Mouse (Mus musculus) kidney, postnatal 10 days (tissue): ENCODE measurements at regions not wholly inside any gene's neighbourhood (a gene's known extent, or its start where the extent isn't known, plus 50 kb on each side); places are given as distances from the start of the nearest gene placed in this dataset.
"Not testable (repeated sequence)": the region's sequence is repeated elsewhere in the genome, so short reads cannot be mapped to it uniquely, and the experiment has no call there.

Experiments
- DNase-seq: peaks from one replicate; pipeline ENCODE4 v3.0.0; 2021; ENCODE audit warnings: mixed read lengths

DNA sequence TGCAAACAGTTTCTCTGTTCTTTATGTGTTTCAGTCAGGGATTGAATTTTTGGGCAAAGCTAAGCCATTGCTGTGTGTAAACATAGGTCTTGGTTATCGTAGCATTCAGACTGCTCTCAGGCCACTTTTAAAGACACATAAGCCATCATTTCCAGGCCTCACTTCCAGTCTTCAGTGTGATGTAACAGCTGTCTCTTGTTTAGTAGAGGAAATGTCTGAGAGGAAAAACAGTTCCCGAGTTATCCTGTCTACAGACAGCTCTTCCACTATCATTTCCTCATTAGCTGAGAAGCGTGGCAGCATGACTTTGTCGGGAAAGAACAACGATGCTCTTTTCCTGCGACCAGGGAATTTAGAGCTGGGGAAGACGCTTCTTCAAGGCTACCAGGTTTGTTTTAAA, 196.9 kb downstream of the Fam198b start:
- no peak for DNase-seq

DNA sequence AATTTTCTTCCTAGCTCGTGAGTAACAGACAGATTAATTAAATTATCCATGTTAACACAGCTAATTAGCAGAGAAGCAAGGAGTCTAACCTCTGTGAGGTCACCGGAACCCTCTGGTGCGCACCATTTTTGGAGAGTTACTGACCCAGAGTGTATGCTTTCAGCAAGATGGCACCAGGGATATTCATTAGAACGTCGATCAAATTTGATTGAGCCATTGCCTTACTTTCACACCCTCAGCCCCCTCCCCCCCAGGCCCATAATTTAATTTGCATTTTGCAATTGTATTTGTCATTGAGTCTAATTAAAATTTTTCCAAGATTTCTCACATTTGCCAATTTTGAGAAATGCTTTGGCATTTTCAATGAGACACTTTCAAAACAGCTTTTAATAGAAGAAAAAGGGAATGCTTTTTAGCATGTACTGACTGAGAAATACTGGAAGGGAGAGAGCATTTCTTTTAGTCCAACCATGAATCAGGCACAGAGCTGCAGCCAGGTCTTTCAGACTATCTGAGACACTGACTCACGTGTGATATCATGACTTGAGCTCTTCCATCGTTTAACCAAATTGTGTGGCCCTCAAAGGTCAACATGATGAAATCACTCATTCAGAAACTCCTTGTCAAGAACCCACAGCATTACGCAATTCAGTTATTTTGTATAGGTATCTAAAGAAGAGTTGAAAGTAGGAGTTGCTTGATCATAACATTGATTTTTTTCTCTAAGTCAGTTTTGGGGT, 198.6 kb downstream of the Fam198b start:
- no peak for DNase-seq

DNA sequence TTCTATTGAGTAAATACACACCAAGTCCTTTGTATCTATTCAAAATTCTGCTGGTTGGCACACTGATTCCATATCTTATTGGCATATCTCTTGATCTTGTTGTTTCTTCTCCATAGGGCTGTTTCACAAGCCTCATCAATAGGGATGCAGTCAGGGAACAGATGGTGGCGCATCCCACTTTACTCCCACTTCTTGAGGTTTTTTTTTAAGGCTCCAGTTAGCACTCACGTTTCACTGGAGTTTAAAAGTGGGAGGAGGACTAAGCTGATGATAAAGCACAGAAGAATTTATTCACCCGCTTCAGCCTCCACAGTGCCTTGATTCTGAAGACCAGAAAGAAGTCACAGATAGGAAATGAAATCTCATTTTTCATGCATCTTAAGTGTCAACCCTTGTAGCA, 199.8 kb downstream of the Fam198b start:
- no peak for DNase-seq

DNA sequence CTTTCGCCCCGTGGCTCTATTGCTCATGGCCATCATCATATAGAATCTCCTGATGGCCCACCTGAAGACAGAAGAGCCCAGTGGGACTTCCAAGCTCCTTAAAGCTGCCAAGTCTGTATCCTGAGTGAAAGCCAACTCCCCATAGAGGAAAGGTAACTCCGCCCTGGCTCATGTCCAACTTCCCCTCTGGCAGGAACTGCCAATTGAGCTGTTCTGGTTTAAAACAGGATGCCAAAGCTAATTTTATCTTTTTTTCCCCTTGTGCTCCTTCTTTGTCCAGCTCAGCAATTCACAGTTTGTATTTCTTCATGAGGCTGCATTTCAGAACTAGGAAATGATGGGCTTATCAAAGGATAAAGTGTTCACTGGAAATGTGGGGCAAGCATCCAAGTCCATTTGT, 215.3 kb downstream of the Fam198b start:
- peak; percentile 78 for DNase-seq

DNA sequence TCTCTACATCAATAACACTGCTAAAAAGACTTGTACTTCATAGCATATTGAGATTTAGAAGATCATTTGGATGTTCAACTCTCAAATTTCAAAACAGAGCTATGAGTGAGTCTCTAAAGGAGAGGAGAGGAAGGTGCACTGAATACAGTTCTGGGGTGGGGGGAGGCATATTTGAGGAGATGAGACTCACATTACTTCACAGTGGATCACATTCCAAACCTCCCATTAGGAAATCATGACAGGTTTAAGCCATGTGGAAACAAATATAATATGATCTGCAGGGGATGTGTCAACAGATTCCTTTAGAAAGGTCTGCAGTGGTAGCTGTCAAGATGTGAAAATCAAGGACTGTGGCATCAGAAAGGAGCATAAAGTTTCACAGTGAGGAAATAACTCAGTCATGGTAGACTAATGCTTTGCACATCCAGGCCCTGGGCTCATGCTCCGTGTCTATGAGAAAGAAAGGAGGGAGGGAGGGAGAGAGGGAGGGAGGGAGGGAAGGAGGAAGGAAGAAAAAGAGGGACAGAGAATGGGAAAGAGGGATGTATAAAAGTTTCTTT, 235.9 kb downstream of the Fam198b start:
- DNase-seq = no peak

DNA sequence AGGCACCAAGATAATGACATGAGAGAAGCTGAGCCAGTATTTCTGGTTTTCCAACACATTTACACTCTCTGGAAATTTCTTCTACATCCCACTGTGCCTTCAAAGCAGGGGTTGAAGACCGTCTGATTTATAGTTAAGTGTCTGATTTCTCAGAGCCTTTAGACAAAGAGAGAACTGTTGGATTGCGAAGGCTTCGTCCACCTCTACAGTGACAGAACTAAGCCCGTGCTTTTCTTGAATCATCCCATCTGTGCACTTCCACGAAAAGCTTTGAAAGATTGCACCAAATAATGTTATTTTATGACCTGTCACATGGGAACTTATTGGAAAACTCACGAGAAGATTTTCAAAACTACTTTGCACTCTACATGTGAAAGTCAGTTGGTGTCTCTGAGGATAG, 239.3 kb downstream of the Fam198b start:
- DNase-seq = no peak

DNA sequence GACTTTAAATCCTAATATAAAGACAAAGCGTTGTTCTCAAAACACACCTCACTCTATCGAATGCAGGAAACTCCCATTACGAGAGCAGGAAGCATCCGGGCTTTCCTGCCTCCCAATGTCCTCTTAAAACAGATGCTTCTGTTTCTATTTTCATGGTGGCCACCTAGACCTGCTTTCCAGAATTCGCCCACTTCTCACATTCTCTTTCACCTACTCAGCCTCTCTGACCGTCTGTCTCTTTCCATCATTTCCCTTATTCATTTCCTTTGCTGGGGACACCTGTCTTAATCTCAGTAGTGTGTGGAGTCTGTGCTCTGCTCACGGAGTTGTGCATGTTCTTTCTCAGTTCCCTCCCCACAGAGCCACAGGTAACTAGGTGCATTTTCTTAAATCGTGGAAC, 240.3 kb downstream of the Fam198b start:
- no peak for DNase-seq

DNA sequence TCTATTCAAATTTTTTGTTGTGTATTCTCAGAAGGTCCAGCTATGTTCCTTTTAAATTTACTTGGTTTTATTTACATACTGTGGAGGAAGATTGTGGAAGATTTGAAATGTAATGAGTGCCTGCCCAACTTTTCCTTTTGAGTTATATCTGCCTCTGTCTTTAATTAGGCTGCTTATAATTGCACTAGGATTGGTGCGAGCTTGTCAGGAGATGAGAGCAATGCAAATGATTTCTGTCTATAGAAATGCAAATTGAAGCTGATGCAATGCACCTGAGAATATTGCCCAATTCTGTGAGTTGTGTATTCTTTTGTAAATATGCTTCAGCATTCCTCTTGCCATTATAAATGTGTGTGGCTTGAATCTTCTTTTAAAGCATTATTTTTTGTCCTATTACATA, 257.4 kb downstream of the Fam198b start:
- no peak for DNase-seq

DNA sequence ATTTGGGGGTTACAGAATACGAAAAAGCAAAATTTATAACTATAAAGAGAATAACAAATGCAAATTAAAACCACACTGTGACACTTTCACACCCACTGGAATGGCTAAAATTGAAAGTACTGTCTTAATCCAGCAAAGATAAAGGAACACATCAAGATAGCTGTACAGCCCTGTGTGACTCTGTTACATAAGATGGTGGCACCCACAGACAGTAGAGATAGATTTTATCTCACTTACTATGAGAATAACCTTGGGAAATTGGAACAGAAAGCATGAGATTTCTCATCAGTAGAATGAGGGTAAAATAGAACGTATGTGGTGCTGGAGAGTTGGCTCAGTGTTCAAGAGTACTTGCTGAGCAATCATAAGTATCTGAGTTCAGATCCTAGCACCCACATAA, 276.1 kb downstream of the Fam198b start:
- DNase-seq = no peak

DNA sequence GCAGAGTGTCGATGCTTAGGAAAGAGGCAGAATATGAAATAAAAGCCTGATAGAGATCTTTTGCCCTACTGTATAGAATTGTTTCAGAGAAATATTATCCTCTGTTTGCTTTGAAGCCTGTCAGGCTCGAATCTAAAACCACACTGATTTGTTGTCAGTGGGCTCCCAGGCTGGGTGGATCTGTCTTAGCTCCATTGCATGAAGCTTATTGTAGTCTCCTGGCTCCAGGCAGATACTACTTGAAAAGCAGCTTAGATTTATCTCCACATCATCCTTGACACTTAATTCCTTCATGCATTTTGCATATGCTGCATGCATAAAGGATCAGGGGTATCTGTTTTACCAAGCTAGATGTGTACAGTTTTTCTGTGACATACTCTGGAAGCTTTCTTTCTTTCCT, 297.4 kb downstream of the Fam198b start:
- DNase-seq = no peak

DNA sequence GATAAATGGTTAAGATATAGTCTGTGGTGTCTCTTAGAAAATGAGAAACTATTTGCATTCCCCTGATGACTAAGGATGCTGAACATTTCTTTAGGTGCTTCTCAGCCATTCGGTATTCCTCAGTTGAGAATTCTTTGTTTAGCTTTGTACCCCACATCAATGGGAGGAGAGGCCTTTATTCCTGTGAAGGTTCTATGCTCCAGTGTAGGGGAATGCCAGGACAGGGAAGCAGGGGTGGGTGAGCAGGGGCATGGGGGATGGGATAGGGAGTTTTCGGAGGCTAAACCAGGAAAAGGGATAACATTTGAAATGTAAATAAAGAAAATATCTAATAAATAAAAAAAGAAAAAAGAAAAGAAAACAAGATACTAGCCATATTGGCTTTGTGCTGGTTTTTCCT, 297.8 kb downstream of the Fam198b start:
- DNase-seq = not testable (repeated sequence)

DNA sequence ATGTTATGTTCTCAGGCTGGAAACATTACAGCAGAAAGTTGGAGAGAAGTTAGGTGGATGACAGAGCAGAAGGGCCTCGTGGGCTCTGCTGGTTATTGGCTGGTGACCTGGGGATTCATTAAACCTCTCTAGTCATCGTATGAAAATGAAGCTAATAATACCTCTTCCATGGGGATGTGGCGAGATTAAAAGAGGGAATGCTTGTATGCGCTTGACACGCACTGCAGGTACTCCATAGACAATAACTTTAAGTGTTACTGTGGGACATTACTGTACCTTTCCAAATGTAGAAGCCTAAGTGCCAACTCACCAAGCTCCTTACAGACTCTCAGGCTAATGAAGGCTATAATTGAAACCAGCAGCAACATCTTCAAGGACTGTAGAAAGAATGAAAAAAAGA, 303.1 kb downstream of the Fam198b start:
- DNase-seq = no peak

DNA sequence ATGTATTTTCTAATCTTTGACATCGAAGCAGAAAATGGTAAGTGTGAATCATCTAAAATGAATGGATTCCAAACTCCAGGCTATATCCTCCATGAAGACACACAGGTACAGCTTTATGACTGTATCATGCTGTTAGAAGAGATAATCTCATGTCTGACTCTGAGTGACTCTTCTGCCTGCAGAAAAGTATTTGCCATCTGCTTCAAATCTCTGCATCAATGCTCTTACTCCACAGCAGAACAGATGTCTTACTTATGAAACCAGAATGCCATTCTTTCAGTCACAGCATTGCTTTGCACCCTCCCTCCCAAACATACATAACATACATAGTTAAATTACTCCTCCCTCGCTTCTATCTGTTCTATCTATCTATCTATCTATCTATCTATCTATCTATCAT, 316.6 kb downstream of the Fam198b start:
- no peak for DNase-seq

DNA sequence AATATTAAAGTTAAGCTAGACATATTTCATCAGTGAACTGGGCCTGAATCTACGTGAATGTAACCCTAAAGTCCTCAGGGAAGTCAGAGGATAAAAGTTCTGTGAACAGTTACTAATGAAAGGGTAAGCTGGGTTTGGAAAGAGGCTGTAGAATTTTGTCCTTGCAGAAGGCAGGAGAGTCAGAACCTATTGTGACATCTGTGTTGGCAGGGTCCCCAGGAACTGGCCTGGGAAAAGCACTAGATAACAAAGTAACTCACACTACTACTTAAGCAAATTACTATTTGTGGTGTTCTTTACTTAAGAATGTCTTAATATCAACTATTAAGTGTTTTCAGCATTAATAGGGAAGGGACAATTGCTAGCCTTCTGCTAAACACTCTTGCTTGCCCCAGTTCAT, 320.5 kb downstream of the Fam198b start:
- no peak for DNase-seq

DNA sequence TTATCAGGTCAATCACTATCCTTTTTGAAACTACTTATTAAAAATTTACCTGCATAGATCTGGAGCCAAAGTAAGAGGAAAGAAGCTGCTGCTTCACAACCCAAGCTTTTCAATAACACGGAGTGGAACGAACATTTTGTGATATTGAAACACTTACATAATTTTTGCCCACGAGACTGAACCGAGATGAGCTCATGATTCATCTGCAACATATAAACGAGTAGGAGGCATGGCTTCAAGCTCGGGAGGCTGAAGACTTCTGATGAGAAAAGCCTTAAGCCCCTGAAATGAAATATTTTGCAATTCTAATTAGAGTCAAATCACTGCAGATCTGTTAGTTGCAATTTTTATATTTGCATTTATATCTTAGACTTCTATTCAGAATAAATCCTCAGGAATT, 321.0 kb downstream of the Fam198b start:
- DNase-seq = no peak

DNA sequence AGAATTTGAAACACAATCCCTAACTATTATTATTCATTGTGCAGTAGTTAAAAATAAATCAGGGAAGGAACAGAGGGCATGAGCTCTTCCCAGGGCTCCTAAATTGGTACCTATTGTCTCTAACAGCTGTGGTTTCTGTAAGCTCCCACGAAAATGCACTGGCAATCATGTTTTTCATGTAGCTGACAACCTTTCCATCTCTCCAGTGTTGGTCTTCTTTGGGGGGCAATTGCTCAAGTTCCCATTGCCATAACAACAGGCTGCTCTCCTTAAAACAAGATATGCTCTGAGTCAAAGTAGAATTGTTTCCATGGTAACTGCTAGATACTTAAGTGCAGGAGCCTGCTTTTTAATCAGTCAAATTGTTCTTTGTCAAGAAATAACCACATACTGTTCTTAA, 322.7 kb downstream of the Fam198b start:
- no peak for DNase-seq

DNA sequence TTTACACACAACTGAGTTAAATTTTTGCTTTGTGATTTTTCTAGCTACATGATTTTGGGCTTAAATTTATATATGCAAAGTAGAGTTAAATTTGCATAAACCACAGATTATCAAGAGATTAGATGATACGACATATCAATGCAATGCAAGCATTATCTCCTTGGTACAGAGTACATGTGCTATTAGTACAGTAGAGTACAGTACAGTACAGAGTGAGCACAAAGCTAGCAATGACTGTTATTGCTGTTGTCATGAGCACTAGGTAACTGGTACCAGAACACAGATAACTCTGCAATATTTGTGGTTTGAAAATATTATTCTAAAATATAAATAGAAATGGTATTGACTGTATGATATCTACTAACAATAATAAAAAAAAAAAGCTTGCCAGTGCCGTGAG, 323.7 kb downstream of the Fam198b start:
- DNase-seq = no peak

DNA sequence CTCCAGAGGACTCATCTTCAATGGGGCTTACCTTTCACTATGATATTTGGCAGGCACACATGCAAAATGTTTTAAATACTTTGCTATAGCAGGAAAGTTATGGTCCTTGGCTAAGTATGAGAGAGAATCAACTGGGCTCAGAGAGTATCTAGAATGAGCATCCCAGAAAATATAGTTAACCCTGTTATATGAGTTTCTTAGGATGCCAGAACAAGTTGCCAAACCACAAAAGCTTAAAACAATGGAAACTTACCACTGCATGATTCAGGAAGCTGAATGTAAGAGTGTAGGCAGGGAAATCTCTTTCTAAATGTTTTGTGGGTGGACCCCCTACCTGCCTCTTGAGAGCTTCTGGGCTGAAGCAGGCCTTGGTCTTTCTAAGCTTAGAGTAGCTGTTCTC, 325.3 kb downstream of the Fam198b start:
- no peak for DNase-seq

DNA sequence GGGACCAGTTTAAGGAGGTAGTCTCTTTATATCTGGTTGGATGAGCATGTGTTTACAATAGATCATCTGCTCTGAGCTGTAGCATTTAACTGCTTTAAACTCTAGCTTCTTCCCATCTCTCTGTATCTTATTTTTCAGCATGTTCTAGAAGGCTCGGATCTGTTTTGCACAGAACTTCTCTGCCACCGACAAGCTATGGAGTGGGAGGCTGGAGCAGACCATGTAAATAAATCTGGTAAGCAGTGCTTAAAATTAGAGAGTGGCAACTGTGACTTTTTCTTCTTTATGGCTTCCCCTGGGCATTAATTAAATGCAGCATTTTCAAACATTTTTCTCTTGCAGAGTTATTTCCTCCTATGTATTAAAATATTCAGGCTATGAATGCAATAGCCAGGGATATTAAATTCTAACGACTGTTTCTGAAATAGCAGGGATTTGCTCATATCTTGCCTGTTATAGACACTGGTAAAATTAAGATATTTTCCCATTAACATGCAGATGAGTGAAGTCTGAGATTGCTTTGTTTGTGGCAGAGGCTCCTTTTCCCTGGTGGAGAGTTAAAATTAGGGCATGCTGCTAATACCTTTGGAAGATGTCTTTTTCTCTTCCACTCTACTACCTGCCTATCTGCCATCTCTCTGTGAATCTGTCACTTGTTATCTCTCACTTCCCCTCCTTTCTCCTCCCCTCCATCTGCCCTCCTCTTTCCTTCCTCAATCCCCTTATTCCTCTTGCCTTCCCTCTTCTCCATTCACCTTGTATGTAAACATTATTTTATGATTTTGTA, 327.2 kb downstream of the Fam198b start:
- no peak for DNase-seq

DNA sequence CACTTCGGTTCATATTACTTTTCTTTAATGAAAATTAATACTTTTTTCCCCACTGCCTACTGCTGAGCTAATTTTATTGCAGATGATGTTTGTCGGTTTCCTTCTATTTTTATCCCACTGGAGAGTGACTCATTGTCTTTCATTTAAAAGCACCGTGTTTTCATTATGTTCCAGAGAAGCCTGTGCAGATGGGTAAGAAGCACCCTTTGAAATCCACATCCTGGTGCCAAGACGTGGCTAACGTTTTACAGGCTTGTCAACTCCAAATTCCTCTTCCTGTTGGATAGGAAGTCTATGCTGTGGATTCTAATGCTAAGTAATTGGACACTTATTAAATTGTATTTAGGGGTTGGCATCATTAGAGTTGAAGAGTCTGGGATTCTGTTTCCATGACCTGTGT, 364.3 kb downstream of the Fam198b start:
- DNase-seq = no peak

DNA sequence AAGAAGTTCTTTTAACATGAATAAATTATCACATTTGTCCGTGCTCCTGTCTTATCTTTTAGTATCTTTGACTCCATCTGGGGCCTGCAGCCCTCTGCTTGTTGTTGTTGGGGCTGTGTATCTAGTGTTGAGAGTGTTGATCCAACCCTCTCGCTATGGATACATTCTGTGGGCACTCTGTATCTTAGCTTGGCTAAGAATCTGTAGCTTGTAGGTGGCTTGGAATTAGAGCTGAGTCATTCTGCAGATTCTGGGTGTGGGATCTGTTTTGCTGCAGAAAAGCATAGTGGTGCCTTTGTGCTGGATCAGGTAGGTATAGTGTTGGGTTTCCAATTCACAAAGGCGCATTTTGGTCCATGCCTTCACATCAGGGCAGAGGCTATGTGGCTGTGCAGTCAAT, 365.6 kb downstream of the Fam198b start:
- no peak for DNase-seq

DNA sequence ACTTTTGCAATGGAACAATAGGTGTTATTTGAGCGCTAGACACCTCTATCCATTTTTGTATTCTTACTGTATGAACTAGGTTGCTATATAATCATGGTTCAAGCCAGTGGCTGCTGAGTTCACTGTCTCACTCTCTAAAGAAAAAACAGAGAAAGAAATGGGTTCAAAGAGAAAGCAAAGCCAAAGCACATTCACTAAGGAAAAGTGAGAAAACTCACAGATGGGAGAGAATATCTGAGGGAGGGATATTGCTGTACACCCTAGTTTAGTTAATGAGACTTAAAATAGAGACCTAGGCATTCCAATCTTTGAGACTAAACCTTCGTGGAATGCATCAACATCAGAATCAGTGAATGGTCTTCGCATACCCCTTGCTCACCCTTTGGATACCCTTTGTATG, 371.0 kb downstream of the Fam198b start:
- DNase-seq = no peak

DNA sequence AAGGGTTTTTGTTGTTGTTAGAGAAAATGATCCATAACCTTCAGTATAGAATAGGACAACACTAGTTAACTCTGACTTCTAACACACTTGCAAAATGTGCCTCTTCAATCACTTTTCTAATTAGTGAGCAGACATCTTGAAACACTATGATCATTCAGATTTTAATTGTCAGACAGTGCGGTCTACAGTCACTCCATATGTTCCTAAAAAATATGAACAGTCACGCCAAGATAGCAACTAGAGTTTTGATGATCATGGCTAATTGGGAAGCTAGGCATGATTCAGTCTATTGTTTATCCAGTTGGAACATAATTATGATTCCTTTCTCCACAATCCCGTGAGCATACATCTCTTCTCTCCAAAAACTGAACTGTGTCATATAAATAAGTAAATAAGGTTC, 372.1 kb downstream of the Fam198b start:
- DNase-seq = no peak

DNA sequence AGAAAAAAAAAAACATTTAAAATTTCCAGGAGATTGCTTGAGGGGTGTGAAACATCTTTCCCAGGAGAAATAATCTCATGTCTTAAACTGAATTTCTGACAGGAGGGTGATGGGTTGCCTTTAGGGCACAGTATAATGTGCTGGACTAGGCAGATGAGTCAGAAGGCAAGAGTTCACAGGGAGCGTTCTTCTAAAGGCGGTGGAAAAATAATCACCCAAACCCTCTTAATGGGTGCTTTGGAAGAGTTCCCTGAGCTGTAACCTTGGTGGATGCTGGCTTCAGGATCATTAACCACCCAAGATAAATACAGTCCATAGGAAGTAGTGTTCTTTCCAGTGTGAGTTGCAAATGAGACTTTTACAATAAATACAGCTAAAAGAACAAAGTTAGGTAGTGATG, 378.8 kb downstream of the Fam198b start:
- no peak for DNase-seq
